Mouse (Mus musculus): Measurements from ENCODE around the gene Myg1. TPM values are rescaled to one million over a fixed set of nuclear protein-coding genes. Genes with fewer than 3 reads are reported as not detected.

Gene Myg1
- 89.1 and 91.2 TPM in 2 replicates for polyA plus RNA-seq (2015; fragmentation: Nextera tagmentation; extraction: Ambion mirVana)

DNA sequence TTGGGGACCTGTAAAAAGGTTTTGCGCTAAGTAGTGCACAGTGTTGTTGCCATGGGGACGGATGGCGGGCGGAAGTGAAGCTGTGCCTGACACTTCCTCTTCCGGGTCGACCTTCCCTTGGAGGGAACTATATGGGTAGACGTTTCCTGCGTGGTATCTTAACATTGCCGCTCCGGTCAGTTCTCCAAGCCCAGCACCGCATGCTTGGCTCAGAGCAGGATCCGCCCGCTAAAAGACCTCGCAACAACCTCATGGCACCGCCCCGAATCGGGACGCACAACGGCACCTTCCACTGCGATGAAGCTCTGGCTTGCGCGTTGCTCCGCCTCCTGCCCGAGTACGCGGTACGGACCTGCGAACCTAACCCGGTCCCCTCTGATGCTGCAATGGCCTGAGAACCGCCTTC is at the start of gene Myg1:
TSS of gene Myg1 (plus strand) at position 100 of the 406 bp plus-strand sequence.
- ATAC-seq = peak; percentile 96
- Histone ChIP-seq H3K4me3 (ENCODE audit: low read depth, low read length) (peak within 1 kb of the TSS; percentile 84), H3K27ac (ENCODE audit: low read length) (peak within 1 kb of the TSS; percentile 70), H3K9ac (ENCODE audit: low read depth, low read length) (peak within 1 kb of the TSS; percentile 87), H3K36me3 (ENCODE audit: control insufficient read depth, insufficient read depth, low read length) (peaks cover 13% of the 10 kb centered on the region), H3K27me3 (ENCODE audit: control insufficient read depth, insufficient read depth, low read depth, low read length) (no peaks in the 10 kb centered on the region), H3K4me1 (ENCODE audit: control insufficient read depth, insufficient read depth, low read length) (peaks cover 27% of the 10 kb centered on the region), H3K9me3 (replicated peaks; ENCODE audit: control insufficient read depth, low read length, poor library complexity, severe bottlenecking) (no peaks in the 10 kb centered on the region), H3K4me2 (ENCODE audit: low read length) (peak within 1 kb of the TSS; percentile 95)
- under 1% methylated on average over 30 of the region's 30 CpGs for whole genome bisulfite sequencing

DNA sequence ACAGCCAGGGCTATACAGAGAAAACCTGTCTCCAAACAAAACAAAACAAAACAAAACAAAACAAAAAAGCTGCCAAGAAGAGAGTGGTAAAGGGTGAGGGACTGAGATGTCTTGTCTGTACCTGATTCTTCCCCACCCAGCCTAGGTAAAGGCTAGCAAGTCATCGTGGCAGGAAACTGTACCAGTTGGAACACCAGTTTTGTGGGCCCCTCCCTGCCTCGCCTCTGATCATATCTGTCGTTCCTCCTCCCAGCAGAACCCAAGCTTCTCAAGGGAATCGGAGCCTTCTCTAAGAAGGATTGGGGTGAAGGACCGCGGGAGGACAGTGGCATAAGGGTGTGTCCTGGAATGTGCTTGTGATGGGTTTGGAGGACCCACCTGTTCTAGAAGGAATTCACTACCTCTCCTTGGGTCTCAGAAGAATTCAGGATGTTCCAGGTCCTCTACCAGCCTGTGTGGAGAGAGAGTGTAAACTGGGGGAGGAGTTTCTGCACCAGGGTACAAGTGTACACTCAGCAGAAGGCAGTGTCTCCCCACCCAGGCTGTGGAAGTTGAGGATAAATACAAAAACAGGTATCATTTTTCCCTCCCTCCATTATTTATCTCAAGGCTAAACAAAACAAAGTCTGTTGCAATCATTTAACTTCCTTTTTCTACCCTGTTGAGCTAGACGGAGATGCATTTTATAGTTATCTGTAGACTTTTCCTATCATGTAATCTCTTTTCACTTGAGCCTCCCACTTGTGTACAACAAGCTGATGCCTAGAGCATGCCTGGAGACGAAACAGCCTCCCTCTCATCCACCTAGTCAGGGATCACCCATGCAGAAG is 48.8 kb upstream of the Myg1 start:
- Histone ChIP-seq H3K9me3 (replicated peaks; ENCODE audit: control insufficient read depth, low read length, poor library complexity, severe bottlenecking) (no peaks in the 10 kb centered on the region), H3K27ac (ENCODE audit: low read length) (no peak overlapping the region), H3K27me3 (ENCODE audit: control insufficient read depth, insufficient read depth, low read depth, low read length) (no peaks in the 10 kb centered on the region), H3K36me3 (ENCODE audit: control insufficient read depth, insufficient read depth, low read length) (peaks cover 7% of the 10 kb centered on the region; the same call in 1 of the 2 replicates), H3K4me3 (ENCODE audit: low read depth, low read length) (no peak overlapping the region), H3K4me1 (ENCODE audit: control insufficient read depth, insufficient read depth, low read length) (peaks cover 17% of the 10 kb centered on the region), H3K9ac (ENCODE audit: low read depth, low read length) (no peak overlapping the region), H3K4me2 (ENCODE audit: low read length) (no peak overlapping the region)
- WGBS = 88% methylated on average over 8 of the region's 8 CpGs
- ATAC-seq = no peak

DNA sequence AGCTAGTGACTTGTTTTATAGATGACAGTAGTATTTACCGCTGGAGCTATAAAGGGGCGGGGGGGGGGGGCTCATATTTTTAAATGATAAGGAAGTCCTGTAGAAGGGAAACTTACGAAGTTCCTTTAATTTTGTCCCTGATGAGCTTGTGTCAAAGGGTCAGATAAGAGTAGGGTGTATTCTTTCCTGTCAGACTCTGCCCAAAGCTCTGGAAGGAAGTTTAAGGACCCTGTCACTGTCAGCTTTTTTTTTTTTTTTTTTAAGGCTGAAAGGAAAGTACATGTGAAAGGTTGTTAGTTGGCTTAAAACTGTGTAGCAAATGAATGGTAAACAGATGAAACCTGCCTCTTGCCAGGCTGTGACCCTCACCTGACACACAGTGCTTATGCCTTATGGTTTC is 47.9 kb upstream of the Myg1 start:
- Histone ChIP-seq H3K4me3 (ENCODE audit: low read depth, low read length) (no peak overlapping the region), H3K4me2 (ENCODE audit: low read length) (no peak overlapping the region), H3K27ac (ENCODE audit: low read length) (no peak overlapping the region), H3K9me3 (replicated peaks; ENCODE audit: control insufficient read depth, low read length, poor library complexity, severe bottlenecking) (no peaks in the 10 kb centered on the region), H3K4me1 (ENCODE audit: control insufficient read depth, insufficient read depth, low read length) (peaks cover 15% of the 10 kb centered on the region), H3K36me3 (ENCODE audit: control insufficient read depth, insufficient read depth, low read length) (peaks cover 7% of the 10 kb centered on the region; the same call in 1 of the 2 replicates), H3K9ac (ENCODE audit: low read depth, low read length) (no peak overlapping the region), H3K27me3 (ENCODE audit: control insufficient read depth, insufficient read depth, low read depth, low read length) (no peaks in the 10 kb centered on the region)
- WGBS = 90% methylated on average over 3 of the region's 3 CpGs
- no peak for ATAC-seq

DNA sequence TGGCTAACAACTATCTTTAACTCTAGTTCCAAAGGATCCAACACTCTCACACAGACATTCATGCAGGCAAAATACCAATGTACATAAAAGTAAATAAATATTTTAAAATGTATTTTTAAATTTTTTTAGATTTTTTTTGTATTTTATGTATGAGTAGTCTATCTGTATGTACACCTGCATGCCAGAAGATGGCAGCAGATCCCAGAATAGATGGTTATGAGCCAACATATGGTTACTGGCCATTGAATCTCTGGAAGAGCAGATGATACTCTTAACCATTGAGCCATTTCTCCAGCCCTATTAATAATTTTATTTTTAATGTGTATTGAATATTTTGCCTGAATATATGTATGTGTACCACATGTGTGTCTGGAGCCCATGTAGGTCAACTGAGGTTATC is 44.1 kb upstream of the Myg1 start:
- no peak overlapping the region for H3K9ac ChIP-seq (ENCODE audit: low read depth, low read length)
- no peak overlapping the region for H3K4me3 ChIP-seq (ENCODE audit: low read depth, low read length)
- no peak overlapping the region for H3K4me2 ChIP-seq (ENCODE audit: low read length)
- H3K36me3 ChIP-seq (ENCODE audit: control insufficient read depth, insufficient read depth, low read length) = peaks cover 5% of the 10 kb centered on the region; the same call in 1 of the 2 replicates
- H3K27ac ChIP-seq (ENCODE audit: low read length) = no peak overlapping the region
- H3K9me3 ChIP-seq (replicated peaks; ENCODE audit: control insufficient read depth, low read length, poor library complexity, severe bottlenecking) = no peaks in the 10 kb centered on the region
- no peak for ATAC-seq
- H3K4me1 ChIP-seq (ENCODE audit: control insufficient read depth, insufficient read depth, low read length) = no peaks in the 10 kb centered on the region
- H3K27me3 ChIP-seq (ENCODE audit: control insufficient read depth, insufficient read depth, low read depth, low read length) = no peaks in the 10 kb centered on the region

DNA sequence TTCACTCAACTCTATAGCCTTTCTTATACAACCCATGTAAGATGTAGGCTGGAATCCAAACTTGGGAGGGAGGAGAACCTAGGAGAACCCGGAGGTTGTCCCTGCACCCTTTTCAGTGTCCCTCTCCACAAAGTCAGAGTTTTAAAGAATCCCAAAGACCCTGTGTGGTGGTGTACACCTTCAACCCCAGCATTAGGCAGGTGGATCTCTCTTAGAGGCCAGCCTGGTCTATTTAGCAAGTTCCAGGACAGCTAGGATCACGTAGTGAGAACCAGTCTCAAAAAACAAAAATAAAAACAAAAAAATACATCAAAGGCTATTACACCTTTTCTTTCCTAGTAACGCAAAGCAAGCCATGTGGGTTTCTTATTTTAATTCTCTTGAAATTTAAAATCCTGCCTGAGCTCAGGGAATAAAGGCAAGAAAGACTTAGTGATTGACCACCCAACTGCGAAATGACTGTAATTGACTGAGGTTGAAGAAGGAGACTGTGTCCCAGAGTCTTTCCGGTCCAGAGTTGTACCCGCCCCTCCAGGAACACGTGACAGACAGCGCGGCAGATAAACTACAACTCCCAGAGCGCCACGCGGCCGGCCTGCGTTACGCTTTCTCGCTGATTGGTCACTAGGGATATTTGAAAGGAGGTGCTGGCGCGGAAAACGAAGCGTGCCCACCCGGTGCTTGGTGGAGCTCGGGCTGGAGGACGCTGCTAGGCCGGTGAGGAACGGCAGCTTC is 35.7 kb upstream of the Myg1 start, which contains the start of gene Espl1:
TSS of gene Espl1 (plus strand) at position 634 of the 735 bp plus-strand sequence.
- Histone ChIP-seq H3K4me1 (ENCODE audit: control insufficient read depth, insufficient read depth, low read length) (peaks cover 7% of the 10 kb centered on the region), H3K4me3 (ENCODE audit: low read depth, low read length) (peak within 1 kb of the TSS; percentile 42), H3K9me3 (replicated peaks; ENCODE audit: control insufficient read depth, low read length, poor library complexity, severe bottlenecking) (no peaks in the 10 kb centered on the region), H3K36me3 (ENCODE audit: control insufficient read depth, insufficient read depth, low read length) (no peaks in the 10 kb centered on the region), H3K9ac (ENCODE audit: low read depth, low read length) (0 out of 2 replicates have a peak within 1 kb of the TSS, but pooled peaks have one; percentile 15), H3K27me3 (ENCODE audit: control insufficient read depth, insufficient read depth, low read depth, low read length) (no peaks in the 10 kb centered on the region), H3K27ac (ENCODE audit: low read length) (0 out of 2 replicates have a peak within 1 kb of the TSS, but pooled peaks have one; percentile 12), H3K4me2 (ENCODE audit: low read length) (peak within 1 kb of the TSS; percentile 77)
- 7% methylated on average over 25 of the region's 25 CpGs for WGBS
- peak; percentile 98 for ATAC-seq

GRCm38 (mm10) chr15:102296368-102297006 is 35.0 kb upstream of the Myg1 start:
- peak overlapping the region; percentile 42 for H3K4me3 ChIP-seq (ENCODE audit: low read depth, low read length)
- H3K9me3 ChIP-seq (replicated peaks; ENCODE audit: control insufficient read depth, low read length, poor library complexity, severe bottlenecking) = no peaks in the 10 kb centered on the region
- no peak overlapping the region for H3K27ac ChIP-seq (ENCODE audit: low read length)
- WGBS = 5% methylated on average over 24 of the region's 24 CpGs
- H3K4me1 ChIP-seq (ENCODE audit: control insufficient read depth, insufficient read depth, low read length) = peaks cover 7% of the 10 kb centered on the region
- H3K36me3 ChIP-seq (ENCODE audit: control insufficient read depth, insufficient read depth, low read length) = no peaks in the 10 kb centered on the region
- H3K27me3 ChIP-seq (ENCODE audit: control insufficient read depth, insufficient read depth, low read depth, low read length) = no peaks in the 10 kb centered on the region
- peak; percentile 53 for ATAC-seq
- 0 out of 2 replicates have a peak overlapping the region, but pooled peaks have one; percentile 1 for H3K9ac ChIP-seq (ENCODE audit: low read depth, low read length)
- H3K4me2 ChIP-seq (ENCODE audit: low read length) = peak overlapping the region; percentile 77

GRCm38 (mm10) chr15:102302542-102302941 is 29.0 kb upstream of the Myg1 start:
- Histone ChIP-seq H3K36me3 (ENCODE audit: control insufficient read depth, insufficient read depth, low read length) (peaks cover 3% of the 10 kb centered on the region; the same call in 1 of the 2 replicates), H3K27ac (ENCODE audit: low read length) (no peak overlapping the region), H3K27me3 (ENCODE audit: control insufficient read depth, insufficient read depth, low read depth, low read length) (no peaks in the 10 kb centered on the region), H3K9me3 (replicated peaks; ENCODE audit: control insufficient read depth, low read length, poor library complexity, severe bottlenecking) (no peaks in the 10 kb centered on the region), H3K4me2 (ENCODE audit: low read length) (no peak overlapping the region), H3K4me3 (ENCODE audit: low read depth, low read length) (no peak overlapping the region), H3K9ac (ENCODE audit: low read depth, low read length) (no peak overlapping the region), H3K4me1 (ENCODE audit: control insufficient read depth, insufficient read depth, low read length) (no peaks in the 10 kb centered on the region)
- ATAC-seq = no peak
- 94% methylated on average over 6 of the region's 6 CpGs for WGBS

DNA sequence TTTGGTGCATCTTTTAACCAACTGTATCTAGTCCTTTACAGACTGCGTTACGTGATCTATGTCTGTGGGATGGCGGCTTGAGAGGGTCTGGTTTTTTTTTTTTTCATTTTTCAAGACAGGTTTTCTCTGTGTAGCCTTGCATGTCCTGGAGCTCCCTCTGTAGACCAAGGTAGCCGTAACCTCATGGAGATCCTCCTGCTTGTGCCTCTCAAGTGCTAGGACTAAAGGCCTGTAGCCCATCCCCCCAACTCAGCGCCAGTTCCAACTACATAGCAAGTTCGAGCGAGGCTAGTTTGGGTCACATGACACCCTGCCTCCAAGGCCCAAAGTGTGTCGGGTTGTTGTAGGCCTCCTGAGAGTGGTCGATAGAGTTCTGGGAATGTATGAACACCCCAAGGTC is 22.8 kb upstream of the Myg1 start:
- no peak for ATAC-seq
- no peaks in the 10 kb centered on the region for H3K4me1 ChIP-seq (ENCODE audit: control insufficient read depth, insufficient read depth, low read length)
- no peak overlapping the region for H3K4me3 ChIP-seq (ENCODE audit: low read depth, low read length)
- no peak overlapping the region for H3K4me2 ChIP-seq (ENCODE audit: low read length)
- 88% methylated on average over 9 of the region's 9 CpGs for WGBS
- H3K27me3 ChIP-seq (ENCODE audit: control insufficient read depth, insufficient read depth, low read depth, low read length) = no peaks in the 10 kb centered on the region
- H3K36me3 ChIP-seq (ENCODE audit: control insufficient read depth, insufficient read depth, low read length) = peaks cover 3% of the 10 kb centered on the region; the same call in 1 of the 2 replicates
- H3K27ac ChIP-seq (ENCODE audit: low read length) = no peak overlapping the region
- H3K9me3 ChIP-seq (replicated peaks; ENCODE audit: control insufficient read depth, low read length, poor library complexity, severe bottlenecking) = no peaks in the 10 kb centered on the region
- no peak overlapping the region for H3K9ac ChIP-seq (ENCODE audit: low read depth, low read length)

All from midbrain, embryonic 16.5 days (tissue).